Mouse (Mus musculus) urinary bladder, postnatal 0 days (tissue): ENCODE results near the gene Slxl1. TPM values are rescaled to one million over a fixed set of nuclear protein-coding genes. Genes with fewer than 3 reads are reported as not detected.

Experiments used
- polyA plus RNA-seq: library from polyadenylated mRNA; unstranded; fragments of >200 nt; fragmentation: Nextera tagmentation; extraction: Ambion mirVana; gene quantifications from 2 replicates; pipeline ENCODE4 v1.2.1, GENCODE M21; 2015

Slxl1 gene
- polyA plus RNA-seq: not detected in 2 replicates

DNA sequence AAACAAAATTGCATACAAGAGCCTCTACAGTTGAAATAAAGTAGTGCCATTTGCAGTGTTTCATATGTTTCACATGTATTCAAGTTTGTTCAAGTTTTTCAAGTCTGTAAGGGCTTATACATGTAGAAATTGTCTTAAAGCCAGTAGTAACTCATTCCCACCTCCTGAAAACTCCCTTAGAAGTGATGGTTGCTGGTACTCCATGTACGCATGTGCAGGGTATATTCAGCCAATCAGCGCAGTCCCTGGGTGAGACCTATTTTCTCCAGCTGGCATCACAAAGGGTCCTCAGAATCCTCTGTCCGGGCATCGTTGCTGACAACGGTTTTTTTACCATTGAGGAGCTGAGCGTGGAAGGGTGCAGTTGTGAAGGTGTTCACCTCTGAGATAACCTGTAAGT is at the start of gene Slxl1:
Gene Slxl1 (plus strand): TSS at position 301 of the 400 bp plus-strand sequence.

